Mouse (Mus musculus) brain, adult 2 months (tissue): ENCODE data around the gene Rabif.
"Not testable (repeated sequence)": the region's sequence is repeated elsewhere in the genome, so short reads cannot be mapped to it uniquely, and the experiment has no call there.

Experiments
- DNase-seq: peaks from one replicate; pipeline ENCODE4 v3.0.0; 2011; ENCODE audit warnings: low read depth, low spot score

Rabif gene

GRCm38 (mm10) chr1:134494428-134495215 is at the start of gene Rabif:
Rabif (plus strand) TSS chr1:134494648.
- DNase-seq: peak; percentile 99

GRCm38 (mm10) chr1:134445418-134445817 is 49.0 kb upstream of the Rabif start:
- DNase-seq: no peak

GRCm38 (mm10) chr1:134448537-134448936 is 45.9 kb upstream of the Rabif start:
- DNase-seq: not testable (repeated sequence)

DNA sequence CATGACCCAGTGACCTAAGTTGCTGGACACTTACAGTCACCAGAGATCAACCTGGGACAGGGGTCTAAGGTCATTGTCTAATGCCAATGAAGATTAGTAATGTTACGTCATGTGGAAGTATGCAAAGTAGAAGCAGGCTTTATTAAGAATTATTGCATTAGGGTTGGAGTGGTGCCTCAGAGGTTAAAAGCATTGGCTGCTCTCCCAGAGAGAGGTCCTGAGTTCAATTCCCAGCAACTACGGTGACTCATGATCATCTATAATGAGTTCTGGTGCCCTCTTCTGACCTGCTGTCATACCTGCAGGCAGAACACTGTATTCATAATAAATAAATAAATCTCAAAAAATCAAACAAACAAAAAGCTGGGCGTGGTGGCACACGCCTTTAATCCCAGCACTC is 44.2 kb upstream of the Rabif start:
- no peak for DNase-seq

DNA sequence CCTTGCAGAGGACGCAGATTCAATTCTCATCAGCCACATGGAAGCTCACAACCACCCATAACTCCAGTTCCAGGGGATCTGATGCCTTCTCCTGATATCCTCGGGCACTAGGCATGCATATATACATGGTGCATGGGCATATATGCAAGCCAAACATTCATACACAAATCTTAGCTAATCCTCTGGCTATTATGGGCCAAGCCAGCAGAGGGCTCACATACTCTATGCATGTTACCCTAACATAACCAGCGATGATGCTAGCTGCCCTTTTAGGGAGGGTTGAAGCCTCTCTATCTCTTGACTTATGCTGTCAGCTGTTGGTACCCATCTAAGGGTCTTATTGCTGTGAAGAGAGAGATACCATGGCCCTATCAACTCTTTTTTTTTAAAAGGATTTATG is 43.5 kb upstream of the Rabif start:
- peak; percentile 65 for DNase-seq

DNA sequence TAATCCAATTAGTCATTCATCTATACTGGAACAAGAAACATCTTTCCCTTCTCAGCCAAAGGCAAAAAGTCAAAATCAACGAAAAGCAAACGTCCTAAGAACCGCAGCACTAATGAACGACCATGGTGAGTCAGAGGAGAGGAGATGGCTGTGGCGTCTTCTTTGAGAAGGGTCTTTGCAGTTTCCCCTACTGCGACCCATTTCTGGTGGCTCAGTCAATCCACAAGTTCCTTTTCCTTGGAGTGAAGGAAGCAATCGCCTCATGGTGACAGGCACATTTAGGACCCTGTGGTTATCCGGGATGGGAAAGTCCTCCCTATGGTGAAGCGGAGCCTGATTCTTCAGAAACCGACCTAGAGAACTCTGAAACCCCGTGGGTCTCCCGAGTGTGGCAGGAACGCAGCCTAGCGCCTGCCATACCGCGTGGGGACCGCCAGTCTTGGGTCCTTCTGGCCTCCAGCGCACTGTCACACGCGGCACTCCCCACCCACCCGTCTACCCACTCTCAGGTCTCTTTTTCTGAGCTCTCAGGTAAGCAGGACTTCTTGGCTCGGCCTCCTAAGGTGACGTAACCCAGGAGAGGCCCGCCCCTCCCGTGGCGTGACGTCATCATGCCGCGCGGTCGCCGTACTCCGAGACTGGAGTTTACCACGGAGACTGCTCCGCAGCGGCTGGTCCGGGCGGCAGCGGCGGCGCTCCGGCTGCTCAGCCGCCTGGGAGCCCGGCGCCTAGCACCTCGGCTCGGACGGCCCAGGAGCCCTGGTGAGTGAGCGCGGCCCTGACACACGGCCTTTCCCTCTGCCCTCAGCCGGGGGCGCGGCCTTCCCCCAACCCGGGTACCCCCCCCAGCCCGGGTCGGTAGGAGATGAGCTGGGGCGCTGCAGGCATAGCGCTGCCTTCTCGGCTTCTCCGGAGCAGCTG is 39.3 kb upstream of the Rabif start, which contains the start of gene Klhl12:
Gene Klhl12, plus strand, starts transcription at position 628 of the 921 bp plus-strand sequence.
- peak; percentile 97 for DNase-seq

GRCm38 (mm10) chr1:134456060-134456459 is 38.4 kb upstream of the Rabif start:
- no peak for DNase-seq

DNA sequence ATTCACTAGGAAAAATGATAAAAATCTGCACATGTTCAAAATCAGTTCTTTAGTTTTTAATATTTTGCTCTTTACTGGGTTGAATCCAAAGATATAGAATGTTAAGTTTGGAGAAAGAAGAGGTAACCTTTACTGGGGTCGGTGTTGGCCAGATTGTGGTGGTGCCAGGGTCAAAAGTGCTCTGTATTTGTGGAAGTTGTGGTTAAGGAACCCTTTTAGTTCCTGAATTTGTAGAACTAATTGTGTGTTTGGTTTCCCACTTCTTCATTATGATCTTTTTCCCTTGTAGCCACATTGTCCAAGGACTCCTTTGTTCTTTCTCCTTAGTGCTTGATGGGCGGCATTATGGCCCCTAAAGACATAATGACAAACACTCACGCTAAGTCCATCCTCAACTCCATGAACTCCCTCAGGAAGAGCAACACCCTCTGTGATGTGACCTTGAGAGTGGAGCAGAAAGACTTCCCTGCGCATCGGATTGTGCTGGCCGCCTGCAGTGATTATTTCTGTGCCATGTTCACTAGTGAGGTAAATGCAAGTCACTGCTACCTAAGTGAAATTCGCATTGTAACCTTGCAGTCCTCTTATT is 36.2 kb upstream of the Rabif start:
- no peak for DNase-seq

GRCm38 (mm10) chr1:134460294-134461284 is 33.9 kb upstream of the Rabif start:
- no peak for DNase-seq

- no peak for DNase-seq
These were observed 9.8 kb upstream of the Rabif start for GRCm38 (mm10) chr1:134484623-134485022.

DNA sequence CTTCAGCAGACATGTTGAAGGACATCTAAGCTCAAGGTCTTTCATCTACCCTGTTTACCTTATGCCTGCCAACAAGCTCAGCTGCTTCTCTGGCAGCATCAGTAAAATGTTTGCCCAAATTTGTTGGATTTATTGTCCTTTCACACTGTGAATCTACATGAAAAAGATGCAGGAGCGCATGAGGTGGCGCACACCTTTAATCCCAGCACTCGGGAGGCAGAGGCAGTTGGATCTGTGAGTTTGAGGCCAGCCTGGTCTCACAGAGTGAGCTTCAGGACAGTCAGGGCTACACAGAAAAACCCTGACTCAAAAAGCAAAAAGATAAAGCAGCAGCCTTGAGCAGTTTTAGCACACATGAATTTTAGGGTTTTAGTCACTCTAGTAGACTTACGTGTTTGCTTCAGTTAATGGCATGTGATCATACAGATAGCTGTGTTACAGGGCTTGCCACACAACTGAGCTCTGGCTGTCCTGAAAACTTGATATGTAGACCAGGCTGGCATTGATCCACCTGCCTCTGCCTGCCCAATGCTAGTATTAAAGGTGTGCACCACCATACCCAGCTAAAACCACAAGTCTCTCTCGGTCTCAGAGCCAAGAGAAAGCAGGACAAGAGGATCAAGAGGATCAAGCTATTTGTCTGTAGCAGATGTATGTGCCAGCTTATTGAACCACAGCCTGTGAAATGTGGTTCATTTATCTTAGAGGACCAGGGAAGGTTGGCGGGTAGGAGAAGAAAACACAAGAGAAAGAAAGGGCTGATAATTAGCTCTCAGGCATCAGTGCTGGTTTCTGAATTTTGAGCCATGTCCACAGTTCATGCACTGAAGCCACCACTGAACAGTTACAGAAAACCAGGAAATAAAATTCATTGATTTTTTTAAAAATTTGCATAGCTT is 3.3 kb upstream of the Rabif start:
- no peak for DNase-seq

DNA sequence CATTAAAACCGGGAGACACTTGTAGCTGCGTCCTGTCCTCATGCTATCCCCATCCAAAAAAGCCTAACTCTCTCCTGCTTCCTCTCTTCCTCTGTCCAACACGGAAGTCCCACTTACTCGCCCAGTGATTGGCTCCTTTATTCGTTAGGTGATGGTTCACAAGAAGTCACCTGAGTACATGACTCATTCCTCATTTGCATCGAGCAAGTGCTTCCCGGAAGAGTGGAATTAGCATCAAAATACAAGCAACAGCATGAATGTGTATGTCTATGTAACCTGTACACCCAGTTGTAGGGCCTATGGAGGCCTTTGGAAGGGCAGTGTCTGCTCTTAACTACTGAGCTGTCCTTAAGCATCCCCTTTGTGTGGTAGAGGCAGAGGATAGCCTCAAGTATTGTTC is 2.2 kb upstream of the Rabif start:
- DNase-seq: no peak

GRCm38 (mm10) chr1:134493496-134493895 is 952 bp upstream of the Rabif start:
- DNase-seq: peak; percentile 12

DNA sequence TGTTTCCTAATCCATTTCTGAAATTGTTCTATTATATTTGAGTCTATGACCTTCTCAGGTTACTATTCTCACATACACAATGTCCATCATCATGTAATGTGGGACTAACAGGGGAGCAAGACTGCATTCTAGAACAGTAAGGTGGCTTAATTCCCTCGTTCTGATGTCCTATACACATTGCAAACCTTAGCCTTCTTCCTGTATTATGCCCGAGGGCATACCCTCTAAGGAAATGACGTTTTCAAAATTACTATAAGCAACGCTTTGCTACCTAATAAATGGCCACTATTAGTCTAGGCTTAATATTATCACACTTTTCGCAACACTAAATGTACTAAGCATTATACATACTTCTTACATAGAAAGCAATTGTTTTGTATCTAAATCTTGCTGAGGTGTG is 492 bp upstream of the Rabif start:
- DNase-seq: no peak

GRCm38 (mm10) chr1:134495216-134495539 is 730 bp downstream of the Rabif start:
- DNase-seq: no peak

DNA sequence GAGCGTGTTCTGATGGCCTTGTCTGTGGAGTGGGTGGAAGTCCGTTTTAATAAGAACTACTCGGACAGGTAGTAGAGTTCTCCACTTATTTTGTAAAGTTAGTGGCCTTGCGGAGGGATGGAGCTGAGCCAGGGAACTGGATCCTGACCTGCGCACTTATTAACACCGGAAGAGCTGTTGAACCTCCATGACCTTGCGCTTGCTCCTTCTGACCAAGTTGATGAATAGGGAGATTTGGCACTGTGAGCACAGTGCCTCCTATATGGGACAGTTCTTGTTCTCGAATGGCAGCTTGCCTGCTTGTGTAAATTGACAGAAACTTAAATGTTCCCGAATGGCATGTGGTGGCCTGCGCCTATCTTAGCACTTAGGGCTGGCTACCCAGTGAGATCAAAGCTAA is 1.5 kb downstream of the Rabif start:
- DNase-seq: no peak

DNA sequence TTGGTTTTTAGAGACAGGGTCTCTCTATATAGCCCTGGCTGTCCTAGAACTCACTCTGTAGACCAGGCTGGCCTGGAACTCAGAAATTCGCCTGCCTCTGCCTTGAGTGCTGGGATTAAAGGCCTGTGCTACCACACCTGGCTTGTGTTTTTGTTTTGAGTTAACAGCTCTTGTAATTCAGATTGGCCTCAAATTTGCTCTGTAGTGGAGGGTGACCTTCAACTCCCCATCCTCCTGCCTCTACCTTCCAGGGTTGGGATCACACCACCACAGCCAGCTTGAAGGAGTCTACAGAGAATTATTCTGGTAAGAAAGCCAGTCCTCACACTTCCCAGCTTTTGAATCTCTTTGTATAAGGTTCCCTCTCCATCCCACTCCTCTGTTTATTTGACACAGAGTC is 6.5 kb downstream of the Rabif start:
- no peak for DNase-seq

- DNase-seq: no peak
These were observed 11.8 kb downstream of the Rabif start for GRCm38 (mm10) chr1:134506201-134506600.

GRCm38 (mm10) chr1:134510018-134510417 is 15.6 kb downstream of the Rabif start:
- DNase-seq: no peak

- no peak for DNase-seq
These were observed 17.7 kb downstream of the Rabif start for GRCm38 (mm10) chr1:134512183-134512582.
